Mouse (Mus musculus): Measurements from ENCODE around the gene Hs6st3.

The Hs6st3 gene

GRCm38 (mm10) chr14:119895765-119896465, 757.8 kb downstream of the Hs6st3 start:
- ATAC-seq (ENCODE audit: low TSS enrichment) = peak; percentile 57; the same call in 1 of the 2 replicates

- ATAC-seq (ENCODE audit: low TSS enrichment) = no peak
Measured at GRCm38 (mm10) chr14:119902486-119902885, 764.3 kb downstream of the Hs6st3 start.

DNA sequence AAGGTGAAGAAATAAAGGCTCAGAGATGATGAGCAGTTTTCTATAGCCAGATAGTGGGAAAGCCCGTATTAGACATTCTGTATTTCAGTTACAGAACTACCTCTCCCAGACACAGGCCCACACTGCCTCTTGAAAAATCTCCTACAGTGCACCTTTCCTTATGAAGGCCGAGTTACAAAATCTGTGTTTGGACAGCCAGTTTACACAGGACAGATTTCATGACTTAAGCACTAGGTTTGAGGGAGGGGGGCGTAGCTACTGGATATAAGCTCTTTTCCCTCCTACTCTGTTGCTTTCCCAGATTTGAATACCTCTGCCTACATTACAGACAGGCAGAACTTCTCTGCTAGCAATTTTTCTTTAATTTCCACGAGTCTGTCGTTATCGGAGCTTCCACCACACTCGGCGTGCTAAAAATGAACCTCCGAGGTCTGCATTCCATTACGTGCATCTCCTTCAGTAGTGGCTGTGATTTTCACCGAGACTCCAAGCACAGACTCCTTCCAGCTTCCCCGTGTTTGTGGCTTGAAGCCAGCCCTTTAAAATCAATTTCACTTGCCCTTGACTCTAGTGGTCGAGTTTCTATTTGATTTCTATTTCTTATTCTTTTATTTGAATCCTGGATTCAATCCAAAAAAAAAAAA, 770.0 kb downstream of the Hs6st3 start:
- ATAC-seq (ENCODE audit: low TSS enrichment) = peak; percentile 84

DNA sequence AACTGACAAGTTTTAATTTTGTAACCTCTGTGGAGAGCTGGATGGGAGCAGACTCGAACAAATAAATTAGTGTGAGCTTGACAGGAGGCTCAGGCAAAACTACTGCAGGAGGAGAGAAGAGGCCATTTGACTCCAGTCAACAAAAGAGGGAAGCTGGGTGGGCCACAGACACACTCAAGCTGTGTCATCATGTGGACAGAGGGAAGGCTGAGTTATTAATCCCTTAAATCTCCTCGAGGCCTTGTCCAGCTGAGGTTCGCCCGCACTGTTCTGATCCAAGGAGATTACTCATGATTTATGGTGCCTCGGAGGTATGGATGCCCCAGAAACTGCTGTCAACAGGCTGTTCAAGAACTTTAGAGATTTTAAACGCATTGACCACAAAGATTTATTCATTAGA, 776.4 kb downstream of the Hs6st3 start:
- ATAC-seq (ENCODE audit: low TSS enrichment) = no peak

- ATAC-seq (ENCODE audit: low TSS enrichment) = peak; percentile 55
Measured at GRCm38 (mm10) chr14:119918281-119919034, 780.3 kb downstream of the Hs6st3 start.

- ATAC-seq (ENCODE audit: low TSS enrichment) = no peak
Measured at GRCm38 (mm10) chr14:119919177-119919576, 781.0 kb downstream of the Hs6st3 start.
